Mouse (Mus musculus): ENCODE data around the gene Trcg1. TPM values are rescaled to one million over a fixed set of nuclear protein-coding genes. Genes with fewer than 3 reads are reported as not detected.

Gene Trcg1
- polyA plus RNA-seq, 1 experiment, result not detected

DNA sequence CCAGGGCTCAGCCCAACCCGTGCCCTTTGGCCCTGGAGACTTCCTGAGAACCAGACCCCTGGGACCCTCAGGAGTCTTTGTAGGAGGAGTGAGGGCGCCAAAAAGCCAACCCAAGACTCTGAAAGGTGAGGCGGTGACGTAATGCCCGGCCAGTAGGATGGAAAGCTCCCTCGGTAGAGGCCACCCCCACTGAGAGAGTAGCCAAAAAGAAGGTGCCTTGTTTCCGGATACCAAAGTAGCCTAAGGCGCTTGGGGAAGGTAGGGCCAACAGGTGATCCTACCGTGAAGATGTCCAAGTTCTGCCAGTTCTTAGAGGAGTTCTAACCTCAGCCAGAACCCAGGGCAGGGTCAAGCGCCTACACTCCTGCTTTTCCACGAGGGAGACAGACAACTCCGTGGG, 24.6 kb downstream of the Trcg1 start:
- H3K4me3 ChIP-seq (ENCODE audit: insufficient read depth, low read length), result peak overlapping the region; percentile 85
- peak overlapping the region; percentile 64 for H3K27ac ChIP-seq (ENCODE audit: insufficient read depth, low read length)
- peaks cover 4% of the 10 kb centered on the region; the same call in 1 of the 2 replicates for H3K4me1 ChIP-seq (ENCODE audit: control insufficient read depth, insufficient read depth, low read length)
- no peak for TF ChIP-seq CTCF (IDR thresholded peaks at IDR 0.05; ENCODE audit: borderline replicate concordance, insufficient read depth, low read length)
- 0 out of 2 replicates have a peak, but pooled peaks have one; percentile 3 for TF ChIP-seq POLR2A (IDR thresholded peaks at IDR 0.05; ENCODE audit: low read depth, low read length)

DNA sequence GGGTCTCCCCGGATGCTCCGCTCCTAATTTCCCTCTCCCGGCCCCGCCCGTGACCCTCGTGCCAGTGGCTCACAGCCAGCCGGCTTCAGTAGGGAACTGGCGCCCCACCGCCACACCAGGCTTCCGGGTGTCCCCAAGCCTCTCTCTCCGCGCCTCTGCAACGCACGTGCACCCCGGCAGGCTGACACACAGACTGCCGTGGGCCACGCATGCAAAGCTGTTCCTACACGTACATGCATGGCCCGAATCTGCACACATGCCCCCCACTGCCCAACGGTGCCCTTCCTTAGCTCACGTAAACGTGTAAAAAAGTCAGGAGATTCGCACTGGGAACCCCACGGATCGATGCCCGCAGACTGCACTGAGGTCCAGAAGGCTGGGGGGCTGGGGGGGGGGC, 25.2 kb downstream of the Trcg1 start:
- Histone ChIP-seq H3K27ac (ENCODE audit: insufficient read depth, low read length) (peak overlapping the region; percentile 64), H3K4me3 (ENCODE audit: insufficient read depth, low read length) (peak overlapping the region; percentile 85), H3K4me1 (ENCODE audit: control insufficient read depth, insufficient read depth, low read length) (peaks cover 4% of the 10 kb centered on the region; the same call in 1 of the 2 replicates)
- TF ChIP-seq POLR2A (IDR thresholded peaks at IDR 0.05; ENCODE audit: low read depth, low read length) (no peak), CTCF (IDR thresholded peaks at IDR 0.05; ENCODE audit: borderline replicate concordance, insufficient read depth, low read length) (no peak)

- Histone ChIP-seq H3K4me3 (ENCODE audit: insufficient read depth, low read length) (peak within 1 kb of the TSS; percentile 85), H3K4me1 (ENCODE audit: control insufficient read depth, insufficient read depth, low read length) (peaks cover 4% of the 10 kb centered on the region; the same call in 1 of the 2 replicates), H3K27ac (ENCODE audit: insufficient read depth, low read length) (peak within 1 kb of the TSS; percentile 89)
- TF ChIP-seq CTCF (IDR thresholded peaks at IDR 0.05; ENCODE audit: borderline replicate concordance, insufficient read depth, low read length), result no peak
- peak; percentile 85 for TF ChIP-seq POLR2A (IDR thresholded peaks at IDR 0.05; ENCODE audit: low read depth, low read length)
These were observed 25.8 kb downstream of the Trcg1 start, which contains the start of gene 1700017B05Rik for GRCm38 (mm10) chr9:57261913-57262794. Gene 1700017B05Rik, minus strand, starts transcription at chr9:57262612.

DNA sequence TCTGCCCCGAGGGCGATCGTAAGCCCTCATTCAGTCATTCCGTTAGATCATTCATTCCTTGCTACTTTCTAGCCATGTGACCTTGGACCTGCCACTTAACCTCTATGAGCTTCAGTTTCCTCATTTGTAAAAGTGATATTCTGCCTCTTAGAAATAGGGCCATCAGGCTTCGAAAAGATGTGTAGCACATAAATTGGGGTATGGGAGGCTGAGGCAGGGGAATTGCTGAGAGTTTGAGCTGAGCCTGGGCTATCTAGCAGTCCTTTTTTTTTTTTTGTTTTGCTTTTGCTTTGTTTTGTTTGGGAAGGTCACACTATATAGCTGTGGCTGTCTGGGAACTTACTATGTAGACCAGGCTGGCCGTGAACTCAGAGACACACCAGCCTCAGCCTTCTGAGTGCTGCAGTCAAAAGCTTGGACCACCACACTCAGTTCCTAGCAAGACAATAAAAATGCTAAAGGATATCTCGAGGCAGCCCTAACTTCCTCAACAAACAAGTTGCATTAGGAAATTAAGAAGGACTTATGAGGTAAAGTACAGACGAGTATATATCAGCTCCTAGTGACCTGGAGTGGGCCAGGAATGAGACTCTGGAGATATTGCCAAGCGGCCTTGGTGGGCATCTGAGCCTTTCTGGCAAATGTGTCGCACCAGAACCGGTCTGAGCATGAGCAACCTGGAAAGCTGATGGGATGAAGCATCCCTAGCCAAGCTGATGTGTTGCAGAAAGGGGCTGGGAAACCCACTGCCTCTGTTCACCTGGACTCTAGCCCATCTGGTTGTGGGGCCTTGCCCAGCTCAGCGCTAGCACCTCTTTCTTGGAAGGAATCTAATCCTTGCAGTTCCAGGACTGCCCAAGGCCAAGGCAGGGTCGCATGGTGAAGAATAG, 26.7 kb downstream of the Trcg1 start:
- Histone ChIP-seq H3K27ac (ENCODE audit: insufficient read depth, low read length) (peak overlapping the region; percentile 75), H3K4me1 (ENCODE audit: control insufficient read depth, insufficient read depth, low read length) (peaks cover 4% of the 10 kb centered on the region; the same call in 1 of the 2 replicates), H3K4me3 (ENCODE audit: insufficient read depth, low read length) (peak overlapping the region; percentile 85)
- TF ChIP-seq POLR2A (IDR thresholded peaks at IDR 0.05; ENCODE audit: low read depth, low read length) (no peak), CTCF (IDR thresholded peaks at IDR 0.05; ENCODE audit: borderline replicate concordance, insufficient read depth, low read length) (no peak)

DNA sequence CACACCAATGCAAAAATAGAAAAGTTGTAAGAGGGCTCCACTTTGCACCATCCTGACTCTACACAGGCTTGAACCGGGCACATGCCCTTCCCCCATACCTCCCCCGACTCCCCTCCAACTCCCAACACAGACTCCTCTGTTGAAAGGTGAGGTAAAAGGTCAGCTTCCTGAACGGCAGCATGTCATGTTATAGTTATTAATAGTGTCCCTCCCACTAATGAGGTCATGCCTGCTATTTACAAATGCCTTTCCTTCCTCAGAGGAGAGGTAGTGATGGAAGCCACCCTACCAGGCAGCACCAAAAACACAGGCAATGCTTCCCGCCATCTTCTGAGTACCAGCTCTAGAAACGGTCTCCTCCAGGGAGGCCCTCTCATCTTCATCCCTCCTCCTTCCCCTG, 28.8 kb downstream of the Trcg1 start:
- no peak for TF ChIP-seq POLR2A (IDR thresholded peaks at IDR 0.05; ENCODE audit: low read depth, low read length)
- TF ChIP-seq CTCF (IDR thresholded peaks at IDR 0.05; ENCODE audit: borderline replicate concordance, insufficient read depth, low read length), result no peak
- Histone ChIP-seq H3K4me1 (ENCODE audit: control insufficient read depth, insufficient read depth, low read length) (peaks cover 4% of the 10 kb centered on the region; the same call in 1 of the 2 replicates), H3K27ac (ENCODE audit: insufficient read depth, low read length) (no peak overlapping the region), H3K4me3 (ENCODE audit: insufficient read depth, low read length) (no peak overlapping the region)

- Histone ChIP-seq H3K4me1 (ENCODE audit: control insufficient read depth, insufficient read depth, low read length) (no peaks in the 10 kb centered on the region), H3K27ac (ENCODE audit: insufficient read depth, low read length) (no peak overlapping the region), H3K4me3 (ENCODE audit: insufficient read depth, low read length) (no peak overlapping the region)
- no peak for TF ChIP-seq POLR2A (IDR thresholded peaks at IDR 0.05; ENCODE audit: low read depth, low read length)
- TF ChIP-seq CTCF (IDR thresholded peaks at IDR 0.05; ENCODE audit: borderline replicate concordance, insufficient read depth, low read length), result no peak
These were observed 31.1 kb downstream of the Trcg1 start for GRCm38 (mm10) chr9:57267421-57267820.

DNA sequence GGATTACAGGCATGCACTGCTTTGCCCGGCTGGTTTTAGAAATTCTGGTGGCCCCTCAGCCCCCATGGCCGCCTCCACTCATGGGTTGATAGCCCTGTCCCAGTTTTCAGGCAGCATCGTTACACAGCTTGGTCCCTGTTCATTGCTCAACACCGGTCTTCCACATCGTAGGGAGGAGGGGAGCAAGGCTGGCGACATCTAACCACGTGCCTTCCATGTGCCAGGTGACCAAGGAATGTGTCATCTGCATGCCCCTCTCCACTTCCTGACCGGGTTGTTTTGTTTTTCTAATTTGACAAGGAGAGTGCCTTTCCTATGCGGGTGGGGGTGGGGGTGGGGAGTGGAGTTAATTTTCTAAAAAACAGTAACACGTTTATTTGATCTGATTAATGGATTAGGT, 31.7 kb downstream of the Trcg1 start:
- Histone ChIP-seq H3K27ac (ENCODE audit: insufficient read depth, low read length) (no peak overlapping the region), H3K4me3 (ENCODE audit: insufficient read depth, low read length) (no peak overlapping the region), H3K4me1 (ENCODE audit: control insufficient read depth, insufficient read depth, low read length) (no peaks in the 10 kb centered on the region)
- TF ChIP-seq POLR2A (IDR thresholded peaks at IDR 0.05; ENCODE audit: low read depth, low read length), result no peak
- no peak for TF ChIP-seq CTCF (IDR thresholded peaks at IDR 0.05; ENCODE audit: borderline replicate concordance, insufficient read depth, low read length)

DNA sequence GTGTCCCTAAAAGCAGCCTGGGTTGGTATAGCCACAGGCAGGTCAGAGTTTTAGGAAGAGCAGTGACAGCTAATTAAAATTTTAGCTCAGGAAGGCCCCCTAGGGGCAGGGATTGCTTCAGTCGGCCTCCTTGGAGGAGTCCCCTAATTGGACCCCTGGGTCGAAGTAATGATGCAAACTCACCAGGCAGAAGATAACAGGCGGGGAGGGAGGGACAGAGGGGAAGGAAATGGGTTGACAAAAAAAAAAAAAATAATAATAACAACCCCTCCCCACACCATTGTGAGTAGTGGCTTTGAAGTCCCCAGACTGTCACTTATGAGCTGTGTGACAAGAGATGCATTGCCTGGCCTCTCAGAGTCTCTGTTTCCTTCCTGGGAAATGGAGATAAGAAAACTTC, 32.2 kb downstream of the Trcg1 start:
- Histone ChIP-seq H3K27ac (ENCODE audit: insufficient read depth, low read length) (no peak overlapping the region), H3K4me3 (ENCODE audit: insufficient read depth, low read length) (no peak overlapping the region), H3K4me1 (ENCODE audit: control insufficient read depth, insufficient read depth, low read length) (no peaks in the 10 kb centered on the region)
- TF ChIP-seq POLR2A (IDR thresholded peaks at IDR 0.05; ENCODE audit: low read depth, low read length) (no peak), CTCF (IDR thresholded peaks at IDR 0.05; ENCODE audit: borderline replicate concordance, insufficient read depth, low read length) (no peak)

DNA sequence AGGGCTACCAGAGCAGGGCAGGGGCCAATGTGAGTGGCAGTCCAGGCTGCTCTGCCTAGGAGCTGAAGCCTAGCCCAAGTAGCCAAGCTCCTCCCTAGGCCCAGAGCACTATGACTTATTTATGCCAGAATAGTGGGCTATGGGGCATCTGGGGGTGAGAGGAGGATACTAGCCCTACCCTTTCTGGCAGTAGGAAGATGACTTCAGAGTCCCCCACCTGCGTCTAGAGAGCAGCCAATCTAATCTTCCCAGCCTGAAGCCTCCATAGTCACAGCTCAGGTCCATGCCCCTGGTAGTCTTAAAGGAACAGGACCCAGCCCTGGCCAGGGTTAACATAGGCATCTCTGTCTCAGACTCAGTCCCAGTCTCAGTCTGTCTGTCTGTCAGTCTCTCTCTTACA, 33.0 kb downstream of the Trcg1 start:
- Histone ChIP-seq H3K4me1 (ENCODE audit: control insufficient read depth, insufficient read depth, low read length) (no peaks in the 10 kb centered on the region), H3K4me3 (ENCODE audit: insufficient read depth, low read length) (no peak overlapping the region), H3K27ac (ENCODE audit: insufficient read depth, low read length) (no peak overlapping the region)
- TF ChIP-seq CTCF (IDR thresholded peaks at IDR 0.05; ENCODE audit: borderline replicate concordance, insufficient read depth, low read length) (no peak), POLR2A (IDR thresholded peaks at IDR 0.05; ENCODE audit: low read depth, low read length) (no peak)

Data from embryonic fibroblast, embryonic 13.5 days (primary cell).